Mouse (Mus musculus): ENCODE data around the gene Olfr995. TPM values are rescaled to one million over a fixed set of nuclear protein-coding genes. Genes with fewer than 3 reads are reported as not detected.

The Olfr995 gene
- polyA plus RNA-seq (2012), result not detected in 2 replicates

DNA sequence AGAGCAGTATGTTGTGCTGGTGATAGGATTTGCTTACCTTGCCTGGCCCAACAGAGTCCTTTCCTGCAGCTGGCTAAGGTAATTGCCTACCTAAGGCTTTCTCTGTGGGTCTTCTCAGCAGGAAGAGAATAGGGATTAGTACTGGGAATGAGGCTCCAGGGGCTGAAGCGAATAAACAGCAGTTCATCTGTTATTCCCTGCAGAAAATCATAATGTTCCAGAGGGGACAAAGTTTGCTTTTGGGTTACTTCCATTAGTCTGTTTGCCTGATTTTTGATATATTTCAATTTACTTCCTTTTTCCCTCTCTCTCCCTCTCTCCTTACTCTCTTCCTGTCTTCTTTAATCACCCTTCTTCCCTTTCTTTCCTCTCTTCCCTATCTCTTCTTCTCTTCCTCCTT lies at the start of gene Olfr995:
Gene Olfr995, minus strand, starts transcription at position 101 of the 400 bp plus-strand sequence.

DNA sequence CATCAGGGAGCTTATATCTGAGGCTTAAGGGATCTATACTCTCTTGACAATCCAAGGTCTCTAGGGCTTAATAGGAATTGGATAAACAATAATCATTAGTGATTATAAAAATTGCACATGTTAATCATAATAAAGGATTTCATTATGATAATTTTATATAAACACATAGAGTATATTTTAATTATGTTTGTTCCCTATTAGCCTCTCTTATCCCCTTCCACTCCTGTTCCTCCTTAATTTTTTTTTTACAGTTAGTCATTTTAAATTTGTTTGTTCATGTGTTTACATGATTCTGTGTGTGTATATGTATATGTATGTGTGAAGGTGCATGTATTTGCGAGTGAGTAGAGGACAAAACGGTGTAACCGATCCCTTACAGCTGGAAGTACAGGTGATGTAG lies 7.1 kb downstream of the Olfr995 start, which contains the start of gene Olfr994:
Gene Olfr994, minus strand, starts transcription at position 101 of the 400 bp plus-strand sequence.

DNA sequence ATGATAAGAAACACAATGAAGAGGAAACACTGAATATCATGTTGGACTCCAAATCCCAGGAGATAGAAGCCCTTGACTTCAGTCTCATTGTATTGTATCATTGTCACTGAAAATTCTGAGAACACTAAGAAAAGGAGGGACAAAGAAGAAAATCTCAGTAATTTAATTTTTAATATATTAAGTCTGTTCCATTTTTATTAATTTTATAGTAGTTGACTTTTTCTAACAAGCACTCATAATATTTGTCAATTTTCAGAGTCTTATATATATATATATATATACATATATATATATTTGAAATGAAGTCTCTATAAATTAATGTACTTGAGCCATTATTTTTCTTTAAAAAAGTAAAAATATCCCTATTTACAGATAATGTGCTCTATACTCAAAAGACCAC lies 28.7 kb downstream of the Olfr995 start, which contains the start of gene Olfr993:
Gene Olfr993, minus strand, starts transcription at position 101 of the 400 bp plus-strand sequence.

DNA sequence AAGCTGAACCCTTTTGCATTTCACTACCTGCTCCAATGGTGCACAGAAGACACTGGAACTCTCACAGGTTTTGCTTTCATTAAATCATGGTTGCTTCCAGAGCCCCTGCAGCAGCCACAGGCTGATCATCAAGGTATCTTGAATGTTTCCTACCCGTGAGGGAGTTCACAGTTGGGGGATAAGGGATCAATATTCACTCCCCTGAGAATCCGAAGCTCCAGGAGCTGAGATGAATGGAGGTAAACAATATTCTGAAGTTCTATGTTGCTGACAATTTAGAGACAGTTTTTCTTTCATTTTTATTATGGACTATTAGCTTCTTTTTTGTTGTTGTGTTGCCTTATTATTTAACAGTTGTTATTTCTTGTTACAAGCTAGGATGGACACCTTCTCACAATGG lies 34.1 kb downstream of the Olfr995 start, which contains the start of gene Olfr992:
Gene Olfr992, minus strand, starts transcription at position 101 of the 400 bp plus-strand sequence.

Other genes with a start within 250 kb of the Olfr995 start
- 0.02 TPM in 1 of 2 replicates, not detected in the other for gene Lrrc55, start 246.4 kb downstream of the Olfr995 start, polyA plus RNA-seq (2012)
- gene Olfr987, start 104.3 kb downstream of the Olfr995 start, polyA plus RNA-seq (2012), result not detected in 2 replicates
- not detected in 2 replicates for gene Olfr988, start 80.4 kb downstream of the Olfr995 start, polyA plus RNA-seq (2012)
- not detected in 2 replicates for gene Olfr992, start 34.2 kb downstream of the Olfr995 start, polyA plus RNA-seq (2012)
- gene Olfr993, start 28.8 kb downstream of the Olfr995 start, polyA plus RNA-seq (2012), result not detected in 2 replicates
- gene Olfr994, start 7.2 kb downstream of the Olfr995 start, polyA plus RNA-seq (2012), result not detected in 2 replicates
- gene 4833423E24Rik, start 75.4 kb upstream of the Olfr995 start, polyA plus RNA-seq (2012), result not detected in 2 replicates
- not detected in 2 replicates for gene Olfr996, start 135.6 kb upstream of the Olfr995 start, polyA plus RNA-seq (2012)
- 0.06 TPM in 1 of 2 replicates, not detected in the other for gene Olfr998, start 145.3 kb upstream of the Olfr995 start, polyA plus RNA-seq (2012)
- gene Olfr1000, start 168.3 kb upstream of the Olfr995 start, polyA plus RNA-seq (2012), result not detected in 2 replicates
- gene Olfr1002, start 207.1 kb upstream of the Olfr995 start, polyA plus RNA-seq (2012), result not detected in 2 replicates
- not detected in 2 replicates for gene Olfr154, start 220.8 kb upstream of the Olfr995 start, polyA plus RNA-seq (2012)
- not detected in 2 replicates for gene Olfr1006, start 235.1 kb upstream of the Olfr995 start, polyA plus RNA-seq (2012)
- not detected in 2 replicates for gene Olfr1008, start 245.8 kb upstream of the Olfr995 start, polyA plus RNA-seq (2012)

All from megakaryocyte-erythroid progenitor cell, adult 5 weeks (primary cell).